Mouse (Mus musculus): ENCODE data around the gene 3100002H09Rik. TPM values are rescaled to one million over a fixed set of nuclear protein-coding genes. Genes with fewer than 3 reads are reported as not detected.

3100002H09Rik gene
- polyA plus RNA-seq (2014; fragmentation: Nextera tagmentation; extraction: Ambion mirVana): not detected in 2 replicates

- Histone ChIP-seq H3K4me1 (ENCODE audit: insufficient read depth) (no peaks in the 10 kb centered on the region), H3K4me3 (ENCODE audit: low read depth, low read length) (no peak within 1 kb of the TSS), H3K9me3 (ENCODE audit: low read depth, low read length) (no peaks in the 10 kb centered on the region), H3K27ac (ENCODE audit: low read depth) (no peak within 1 kb of the TSS), H3K36me3 (ENCODE audit: insufficient read depth) (no peaks in the 10 kb centered on the region), H3K9ac (no peak within 1 kb of the TSS), H3K27me3 (ENCODE audit: insufficient read depth, low read length) (no peaks in the 10 kb centered on the region), H3K4me2 (no peak within 1 kb of the TSS)
- DNase-seq: no peak
- 73% methylated on average over 2 of the region's 2 CpGs for WGBS
- ATAC-seq (ENCODE audit: insufficient read depth): no peak
- TF ChIP-seq CTCF (IDR thresholded peaks at IDR 0.05; ENCODE audit: low read depth): no peak
Observed at GRCm38 (mm10) chr4:124610703-124611102, at the start of gene 3100002H09Rik. Gene 3100002H09Rik, minus strand, starts transcription at chr4:124610803.

- Histone ChIP-seq H3K4me2 (peak overlapping the region; percentile 53), H3K4me3 (ENCODE audit: low read depth, low read length) (peak overlapping the region; percentile 56), H3K9me3 (ENCODE audit: low read depth, low read length) (no peaks in the 10 kb centered on the region), H3K36me3 (ENCODE audit: insufficient read depth) (no peaks in the 10 kb centered on the region), H3K27ac (ENCODE audit: low read depth) (no peak overlapping the region), H3K9ac (no peak overlapping the region), H3K4me1 (ENCODE audit: insufficient read depth) (no peaks in the 10 kb centered on the region; the same call in 1 of the 2 replicates), H3K27me3 (ENCODE audit: insufficient read depth, low read length) (peaks cover 91% of the 10 kb centered on the region)
- WGBS: 2% methylated on average over 68 of the region's 68 CpGs
- ATAC-seq (ENCODE audit: insufficient read depth) (no peak), DNase-seq (peak; percentile 28)
- no peak for TF ChIP-seq CTCF (IDR thresholded peaks at IDR 0.05; ENCODE audit: low read depth)
Observed at GRCm38 (mm10) chr4:124659251-124660217, 48.9 kb upstream of the 3100002H09Rik start.

- ATAC-seq (ENCODE audit: insufficient read depth): no peak
- DNase-seq: peak; percentile 29
- no peaks in the 10 kb centered on the region for H3K9me3 ChIP-seq (ENCODE audit: low read depth, low read length)
- no peak overlapping the region for H3K9ac ChIP-seq
- no peaks in the 10 kb centered on the region; the same call in 1 of the 2 replicates for H3K4me1 ChIP-seq (ENCODE audit: insufficient read depth)
- H3K27me3 ChIP-seq (ENCODE audit: insufficient read depth, low read length): peaks cover 93% of the 10 kb centered on the region
- H3K4me3 ChIP-seq (ENCODE audit: low read depth, low read length): peak overlapping the region; percentile 56
- no peaks in the 10 kb centered on the region for H3K36me3 ChIP-seq (ENCODE audit: insufficient read depth)
- TF ChIP-seq CTCF (IDR thresholded peaks at IDR 0.05; ENCODE audit: low read depth): no peak
- no peak overlapping the region for H3K27ac ChIP-seq (ENCODE audit: low read depth)
- 1% methylated on average over 39 of the region's 39 CpGs for WGBS
- H3K4me2 ChIP-seq: peak overlapping the region; percentile 96
Observed at GRCm38 (mm10) chr4:124658412-124658851, 47.8 kb upstream of the 3100002H09Rik start.

- peak overlapping the region; percentile 56 for H3K4me3 ChIP-seq (ENCODE audit: low read depth, low read length)
- no peaks in the 10 kb centered on the region for H3K9me3 ChIP-seq (ENCODE audit: low read depth, low read length)
- TF ChIP-seq CTCF (IDR thresholded peaks at IDR 0.05; ENCODE audit: low read depth): no peak
- H3K27me3 ChIP-seq (ENCODE audit: insufficient read depth, low read length): peaks cover 94% of the 10 kb centered on the region
- under 1% methylated on average over 53 of the region's 61 CpGs for WGBS
- no peak for DNase-seq
- no peak; the same call in 1 of the 2 replicates for ATAC-seq (ENCODE audit: insufficient read depth)
- H3K4me2 ChIP-seq: peak overlapping the region; percentile 96
- no peaks in the 10 kb centered on the region for H3K36me3 ChIP-seq (ENCODE audit: insufficient read depth)
- H3K4me1 ChIP-seq (ENCODE audit: insufficient read depth): no peaks in the 10 kb centered on the region; the same call in 1 of the 2 replicates
- no peak overlapping the region; the same call in 1 of the 2 replicates for H3K9ac ChIP-seq
- no peak overlapping the region for H3K27ac ChIP-seq (ENCODE audit: low read depth)
Observed at GRCm38 (mm10) chr4:124657781-124658180, 47.2 kb upstream of the 3100002H09Rik start.

GRCm38 (mm10) chr4:124656854-124657650 is 46.4 kb upstream of the 3100002H09Rik start:
- peak; percentile 90 for DNase-seq
- H3K9me3 ChIP-seq (ENCODE audit: low read depth, low read length): no peaks in the 10 kb centered on the region
- ATAC-seq (ENCODE audit: insufficient read depth): peak; percentile 93
- no peak for TF ChIP-seq CTCF (IDR thresholded peaks at IDR 0.05; ENCODE audit: low read depth)
- under 1% methylated on average over 92 of the region's 92 CpGs for WGBS
- H3K4me2 ChIP-seq: peak overlapping the region; percentile 96
- peaks cover 92% of the 10 kb centered on the region for H3K27me3 ChIP-seq (ENCODE audit: insufficient read depth, low read length)
- H3K9ac ChIP-seq: peak overlapping the region; percentile 32; the same call in 1 of the 2 replicates
- H3K36me3 ChIP-seq (ENCODE audit: insufficient read depth): no peaks in the 10 kb centered on the region
- peak overlapping the region; percentile 56 for H3K4me3 ChIP-seq (ENCODE audit: low read depth, low read length)
- no peak overlapping the region for H3K27ac ChIP-seq (ENCODE audit: low read depth)
- no peaks in the 10 kb centered on the region; the same call in 1 of the 2 replicates for H3K4me1 ChIP-seq (ENCODE audit: insufficient read depth)

GRCm38 (mm10) chr4:124656518-124656853 is 45.9 kb upstream of the 3100002H09Rik start, which contains the start of gene Pou3f1:
Gene Pou3f1, plus strand, starts transcription at chr4:124656807.
- H3K27me3 ChIP-seq (ENCODE audit: insufficient read depth, low read length): peaks cover 86% of the 10 kb centered on the region
- H3K36me3 ChIP-seq (ENCODE audit: insufficient read depth): no peaks in the 10 kb centered on the region
- no peaks in the 10 kb centered on the region for H3K9me3 ChIP-seq (ENCODE audit: low read depth, low read length)
- 0 out of 2 replicates have a peak, but pooled peaks have one; percentile 14 for TF ChIP-seq CTCF (IDR thresholded peaks at IDR 0.05; ENCODE audit: low read depth)
- DNase-seq (peak; percentile 32), ATAC-seq (ENCODE audit: insufficient read depth) (no peak)
- WGBS: 2% methylated on average over 15 of the region's 15 CpGs
- H3K4me3 ChIP-seq (ENCODE audit: low read depth, low read length): peak within 1 kb of the TSS; percentile 56
- H3K9ac ChIP-seq: peak within 1 kb of the TSS; percentile 32; the same call in 1 of the 2 replicates
- H3K27ac ChIP-seq (ENCODE audit: low read depth): no peak within 1 kb of the TSS
- H3K4me2 ChIP-seq: peak within 1 kb of the TSS; percentile 96
- no peaks in the 10 kb centered on the region; the same call in 1 of the 2 replicates for H3K4me1 ChIP-seq (ENCODE audit: insufficient read depth)

All from lung, embryonic 14.5 days (tissue).